Mouse (Mus musculus): ENCODE data around the gene Zfp867. TPM values are rescaled to one million over a fixed set of nuclear protein-coding genes. Genes with fewer than 3 reads are reported as not detected.

Gene Zfp867
- total and polyA plus RNA-seq, 3 experiments: 0.12 to 1.3 TPM; not detected in 1

- H3K9ac ChIP-seq (ENCODE audit: control insufficient read depth, low read depth, low read length, poor library complexity, severe bottlenecking): peak overlapping the region; percentile 92
- H3K36me3 ChIP-seq (ENCODE audit: control insufficient read depth in 1 of 2, insufficient read depth in 2 of 2, low read length in 2 of 2): peaks cover 7 to 9% of the 10 kb centered on the region in 2 experiments
- peak; percentile 78 for DNase-seq (ENCODE audit: low read depth, low spot score)
- peak; percentile 12; the same call in 1 of the 2 replicates for TF ChIP-seq MYC (IDR thresholded peaks at IDR 0.05; ENCODE audit: low read depth, low read length)
- peak; percentile 76; the same call in 1 of the 2 replicates for TF ChIP-seq CHD1 (IDR thresholded peaks at IDR 0.05; ENCODE audit: low read depth, low read length)
- no peak for TF ChIP-seq GABPA (IDR thresholded peaks at IDR 0.05; ENCODE audit: low read depth, low read length)
- TF ChIP-seq MAX (IDR thresholded peaks at IDR 0.05; ENCODE audit: low read length): peak; percentile 61
- TF ChIP-seq POLR2A (IDR thresholded peaks at IDR 0.05; ENCODE audit: control insufficient read depth in 1 of 2, insufficient read depth in 1 of 2, low read depth in 1 of 2, low read length in 2 of 2, poor library complexity in 1 of 2): peak in 1 of 2 experiments; percentile 67; a peak in 1 of 4 replicates
- H3K27me3 ChIP-seq (ENCODE audit: control insufficient read depth in 1 of 2, insufficient read depth in 2 of 2, low read length in 2 of 2): no peaks in the 10 kb centered on the region
- peak overlapping the region; percentile 71 for H3K27ac ChIP-seq (ENCODE audit: control insufficient read depth, low read depth, low read length)
- H3K9me3 ChIP-seq (replicated peaks; ENCODE audit: insufficient read depth, low read length): no peaks in the 10 kb centered on the region
- H3K4me1 ChIP-seq (ENCODE audit: control insufficient read depth in 1 of 2, insufficient read depth in 2 of 2, low read length in 2 of 2): peaks cover 3 to 16% of the 10 kb centered on the region in 2 experiments; a peak in 3 of 4 replicates
- peaks cover 14% of the 10 kb centered on the region for H3K79me2 ChIP-seq (ENCODE audit: control insufficient read depth, insufficient read depth, low read length, poor library complexity)
- H3K4me3 ChIP-seq (ENCODE audit: control insufficient read depth in 1 of 2, insufficient read depth in 1 of 2, low read depth in 2 of 2, low read length in 2 of 2): peak overlapping the region; percentile 87 to 95
Measured at GRCm38 (mm10) chr11:59450230-59450771, 22.0 kb downstream of the Zfp867 start.

- Histone ChIP-seq H3K27me3 (ENCODE audit: control insufficient read depth in 1 of 2, insufficient read depth in 2 of 2, low read length in 2 of 2) (no peaks in the 10 kb centered on the region), H3K4me3 (ENCODE audit: control insufficient read depth in 1 of 2, insufficient read depth in 1 of 2, low read depth in 2 of 2, low read length in 2 of 2) (peak within 1 kb of the TSS; percentile 87 to 95), H3K27ac (ENCODE audit: control insufficient read depth, low read depth, low read length) (peak within 1 kb of the TSS; percentile 71), H3K79me2 (ENCODE audit: control insufficient read depth, insufficient read depth, low read length, poor library complexity) (peaks cover 14% of the 10 kb centered on the region), H3K9ac (ENCODE audit: control insufficient read depth, low read depth, low read length, poor library complexity, severe bottlenecking) (peak within 1 kb of the TSS; percentile 92), H3K9me3 (replicated peaks; ENCODE audit: insufficient read depth, low read length) (no peaks in the 10 kb centered on the region), H3K4me1 (ENCODE audit: control insufficient read depth in 1 of 2, insufficient read depth in 2 of 2, low read length in 2 of 2) (peaks cover 3 to 16% of the 10 kb centered on the region in 2 experiments; a peak in 3 of 4 replicates), H3K36me3 (ENCODE audit: control insufficient read depth in 1 of 2, insufficient read depth in 2 of 2, low read length in 2 of 2) (peaks cover 5 to 9% of the 10 kb centered on the region in 2 experiments)
- DNase-seq (ENCODE audit: low read depth, low spot score): peak; percentile 96
- TF ChIP-seq MAZ (IDR thresholded peaks at IDR 0.05; ENCODE audit: low read depth, low read length) (peak; percentile 75; the same call in 1 of the 2 replicates), RAD21 (IDR thresholded peaks at IDR 0.05; ENCODE audit: low read depth, low read length) (no peak), GABPA (IDR thresholded peaks at IDR 0.05; ENCODE audit: low read depth, low read length) (no peak), HCFC1 (IDR thresholded peaks at IDR 0.05; ENCODE audit: low read depth, low read length) (peak; percentile 89), TBP (IDR thresholded peaks at IDR 0.05; ENCODE audit: low read depth, low read length) (peak; percentile 93), SMC3 (IDR thresholded peaks at IDR 0.05; ENCODE audit: low read depth, low read length) (no peak), NRF1 (IDR thresholded peaks at IDR 0.05; ENCODE audit: insufficient read depth, low read depth, low read length, poor library complexity, severe bottlenecking) (peak; percentile 95), ELF1 (IDR thresholded peaks at IDR 0.05; ENCODE audit: low read depth, low read length) (peak; percentile 31; the same call in 1 of the 2 replicates), BHLHE40 (IDR thresholded peaks at IDR 0.05; ENCODE audit: borderline replicate concordance, low read depth, low read length) (no peak), TAL1 (IDR thresholded peaks at IDR 0.05; ENCODE audit: low read length) (no peak), POLR2AphosphoS2 (IDR thresholded peaks at IDR 0.05; ENCODE audit: low read length) (peak; percentile 75; the same call in 1 of the 2 replicates), JUND (IDR thresholded peaks at IDR 0.05; ENCODE audit: low read depth, low read length) (no peak), POLR2AphosphoS5 (IDR thresholded peaks at IDR 0.05; ENCODE audit: borderline replicate concordance, low read depth, low read length) (no peak), ZKSCAN1 (IDR thresholded peaks at IDR 0.05; ENCODE audit: low read depth, low read length) (no peak), ZC3H11A (IDR thresholded peaks at IDR 0.05; ENCODE audit: low read depth, low read length) (no peak), ZMIZ1 (IDR thresholded peaks at IDR 0.05; ENCODE audit: low read depth, low read length) (peak; percentile 92), MAFK (IDR thresholded peaks at IDR 0.05; ENCODE audit: borderline replicate concordance, low read depth, low read length) (no peak), USF1 (IDR thresholded peaks at IDR 0.05; ENCODE audit: low read depth, low read length) (no peak), ZNF384 (IDR thresholded peaks at IDR 0.05; ENCODE audit: low read depth, low read length) (no peak), CHD2 (IDR thresholded peaks at IDR 0.05; ENCODE audit: low read length) (peak; percentile 47; the same call in 1 of the 2 replicates), SIN3A (IDR thresholded peaks at IDR 0.05; ENCODE audit: low read length) (peak; percentile 86), E2F4 (IDR thresholded peaks at IDR 0.05; ENCODE audit: borderline replicate concordance, low read depth, low read length) (peak; percentile 43; the same call in 1 of the 2 replicates), MAX (IDR thresholded peaks at IDR 0.05; ENCODE audit: low read length) (peak; percentile 67; the same call in 1 of the 2 replicates), ETS1 (IDR thresholded peaks at IDR 0.05; ENCODE audit: low read depth, low read length) (peak; percentile 16; the same call in 1 of the 2 replicates), MXI1 (IDR thresholded peaks at IDR 0.05; ENCODE audit: low read depth, low read length) (peak; percentile 81), RCOR1 (IDR thresholded peaks at IDR 0.05; ENCODE audit: low read depth, low read length) (no peak), NELFE (IDR thresholded peaks at IDR 0.05; ENCODE audit: low read depth, low read length) (peak; percentile 97), POLR2A (IDR thresholded peaks at IDR 0.05; ENCODE audit: control insufficient read depth in 1 of 2, insufficient read depth in 1 of 2, low read depth in 1 of 2, low read length in 2 of 2, poor library complexity in 1 of 2) (peak; percentile 88 to 92)
Measured at GRCm38 (mm10) chr11:59449741-59450229, 22.5 kb downstream of the Zfp867 start, which contains the start of gene Jmjd4. Gene Jmjd4, plus strand, starts transcription at chr11:59450045.

Data from MEL (cell line).